Mouse (Mus musculus) cerebellum, adult 11-12 months (tissue): ENCODE measurements around the gene Rangap1.

ENCODE experiments used
- DNase-seq: peaks from one replicate; pipeline ENCODE4 v3.0.0; 2022

Gene Rangap1

GRCm38 (mm10) chr15:81693967-81694881, 51.1 kb downstream of the Rangap1 start:
- DNase-seq, result peak; percentile 88

- peak; percentile 30 for DNase-seq
Measured at GRCm38 (mm10) chr15:81693366-81693966, 51.9 kb downstream of the Rangap1 start.

- DNase-seq, result no peak
Measured at GRCm38 (mm10) chr15:81680301-81680805, 65.0 kb downstream of the Rangap1 start.

GRCm38 (mm10) chr15:81676637-81677036, 68.7 kb downstream of the Rangap1 start:
- no peak for DNase-seq

- no peak for DNase-seq
Measured at GRCm38 (mm10) chr15:81670231-81670640, 75.1 kb downstream of the Rangap1 start.

- DNase-seq, result no peak
Measured at GRCm38 (mm10) chr15:81666957-81667356, 78.4 kb downstream of the Rangap1 start.

- DNase-seq, result peak; percentile 89
Measured at GRCm38 (mm10) chr15:81663697-81664561, 81.4 kb downstream of the Rangap1 start, which contains the start of gene L3mbtl2. Gene L3mbtl2, plus strand, starts transcription at chr15:81663889.

GRCm38 (mm10) chr15:81663281-81663680, 82.0 kb downstream of the Rangap1 start:
- no peak for DNase-seq

GRCm38 (mm10) chr15:81661701-81662100, 83.6 kb downstream of the Rangap1 start:
- DNase-seq, result no peak
